Mouse (Mus musculus) heart, postnatal 25 days (tissue): ENCODE data around the gene Rab21. TPM values are rescaled to one million over a fixed set of nuclear protein-coding genes. Genes with fewer than 3 reads are reported as not detected.

Experiments used
- DNase-seq: peaks from one replicate; pipeline ENCODE4 v3.0.0; 2022; ENCODE audit warnings: low spot score
- intact Hi-C: fragments of 180-260 bp; cut with DNase I; formaldehyde crosslinking; loops from one replicate; pipeline ENCODE4 v1.15.1; 2025
- total RNA-seq, 2 experiments: library from RNA; stranded (reverse); gene quantifications; 2 replicates each; pipeline ENCODE4 v1.2.3; 2021

The Rab21 gene
- total RNA-seq, 2 experiments from 2014 or later: 73.9 to 78.2 TPM

GRCm38 (mm10) chr10:115295162-115295561, 20.2 kb downstream of the Rab21 start:
- no peak for DNase-seq
- intact Hi-C loops: no loop called here

GRCm38 (mm10) chr10:115294715-115295114, 20.7 kb downstream of the Rab21 start:
- no peak for DNase-seq
- intact Hi-C loops: no loop called here

GRCm38 (mm10) chr10:115293946-115294345, 21.4 kb downstream of the Rab21 start:
- intact Hi-C loops: no loop called here

GRCm38 (mm10) chr10:115290671-115291070, 24.7 kb downstream of the Rab21 start:
- DNase-seq: no peak
- intact Hi-C loops: no loop called here

More at GRCm38 (mm10) chr10:115293946-115294345, 21.4 kb downstream of the Rab21 start:
- DNase-seq: no peak

GRCm38 (mm10) chr10:115288856-115289255, 26.5 kb downstream of the Rab21 start:
- intact Hi-C loops: no loop called here
- DNase-seq: no peak

GRCm38 (mm10) chr10:115284170-115284569, 31.2 kb downstream of the Rab21 start:
- DNase-seq: no peak
- intact Hi-C loops: no loop called here

- intact Hi-C loops: no loop called here
- DNase-seq: no peak
Measured at GRCm38 (mm10) chr10:115281381-115281780, 34.0 kb downstream of the Rab21 start.

GRCm38 (mm10) chr10:115271649-115272048, 43.7 kb downstream of the Rab21 start:
- no peak for DNase-seq
- intact Hi-C loops: no loop called here

- no peak for DNase-seq
- intact Hi-C loops: no loop called here
Measured at GRCm38 (mm10) chr10:115270612-115271390, 44.6 kb downstream of the Rab21 start.

- intact Hi-C loops: no loop called here
- no peak for DNase-seq
Measured at GRCm38 (mm10) chr10:115262926-115263562, 52.4 kb downstream of the Rab21 start.

GRCm38 (mm10) chr10:115262261-115262660, 53.1 kb downstream of the Rab21 start:
- DNase-seq: no peak
- intact Hi-C loops: no loop called here

- intact Hi-C loops: no loop called here
- DNase-seq: no peak
Measured at GRCm38 (mm10) chr10:115261428-115261827, 54.0 kb downstream of the Rab21 start.

- no peak for DNase-seq
- intact Hi-C loops: no loop called here
Measured at GRCm38 (mm10) chr10:115256162-115256561, 59.2 kb downstream of the Rab21 start.

GRCm38 (mm10) chr10:115253521-115253920, 61.9 kb downstream of the Rab21 start:
- intact Hi-C loops: no loop called here
- DNase-seq: no peak

GRCm38 (mm10) chr10:115252321-115252757, 63.1 kb downstream of the Rab21 start:
- intact Hi-C loops: loop anchor here (1.0 kb wide), 1 partner anchor 62 kb away; no protein-coding TSS in a partner anchor
- DNase-seq: no peak

- intact Hi-C loops: no loop called here
- DNase-seq: peak; percentile 94
Measured at GRCm38 (mm10) chr10:115251088-115251934, 64.1 kb downstream of the Rab21 start, which contains the start of gene Tbc1d15. Tbc1d15 (minus strand) TSS chr10:115251467.

- DNase-seq: no peak
Measured at GRCm38 (mm10) chr10:115250235-115251087, 64.9 kb downstream of the Rab21 start.

GRCm38 (mm10) chr10:115248041-115248440, 67.4 kb downstream of the Rab21 start:
- no peak for DNase-seq
- intact Hi-C loops: loop anchor here (10.0 kb wide), 1 partner anchor 137 kb away; the partner anchor contains the start of genes Thap2 and Zfc3h1

More at GRCm38 (mm10) chr10:115250235-115251087, 64.9 kb downstream of the Rab21 start:
- intact Hi-C loops: no loop called here

GRCm38 (mm10) chr10:115245488-115245887, 69.9 kb downstream of the Rab21 start:
- intact Hi-C loops: loop anchor here (10.0 kb wide), 1 partner anchor 139 kb away; the partner anchor contains the start of genes Thap2 and Zfc3h1
- DNase-seq: no peak
